Mouse (Mus musculus): Measurements from ENCODE around the gene Chil4.

The Chil4 gene

GRCm38 (mm10) chr3:106154413-106154812 lies 64.9 kb downstream of the Chil4 start:
- DNase-seq = no peak
